Mouse (Mus musculus) midbrain, embryonic 14.5 days (tissue): ENCODE data around the gene Rpl37. TPM values are rescaled to one million over a fixed set of nuclear protein-coding genes. Genes with fewer than 3 reads are reported as not detected.

ENCODE experiments used
- ATAC-seq: fragments of 200-750 bp; cut with Nextera tagmentation; 2 replicates; pipeline ENCODE4 v1.8.0; 2017; ENCODE audit warnings: moderate number of reproducible peaks, moderate library complexity; ENCODE audit not compliant: low FRiP score, low TSS enrichment
- DNase-seq: peaks from one replicate; pipeline ENCODE4 v3.0.0-alpha.2; 2015
- H3K27ac ChIP-seq: fragments of 300-500 bp; sonication (generic); replicated peaks from 2 replicates; pipeline ENCODE4 v1.5.1; 2014; ENCODE audit warnings: mild to moderate bottlenecking, low read depth, low read length, moderate library complexity
- H3K27me3 ChIP-seq: fragments of 300-500 bp; sonication (generic); 2 replicates; pipeline ENCODE4 v1.6.1; 2014; ENCODE audit warnings: low read length, control low read depth, mixed read lengths; ENCODE audit not compliant: control insufficient read depth, insufficient read depth
- H3K36me3 ChIP-seq: fragments of 300-500 bp; sonication (generic); 2 replicates; pipeline ENCODE4 v1.6.1; 2014; ENCODE audit warnings: low read length, control low read depth; ENCODE audit not compliant: control insufficient read depth, insufficient read depth
- H3K4me1 ChIP-seq: fragments of 300-500 bp; sonication (generic); 2 replicates; pipeline ENCODE4 v1.6.1; 2014; ENCODE audit warnings: mild to moderate bottlenecking, antibody characterized with exemption, low read length, control low read depth; ENCODE audit not compliant: control insufficient read depth, insufficient read depth
- H3K4me2 ChIP-seq: fragments of 300-500 bp; sonication (generic); 2 replicates; pipeline ENCODE4 v1.6.1; 2014; ENCODE audit warnings: mild to moderate bottlenecking, low read length, moderate library complexity
- H3K4me3 ChIP-seq: fragments of 300-500 bp; sonication (generic); replicated peaks from 2 replicates; pipeline ENCODE4 v1.5.1; 2014; ENCODE audit warnings: low read depth, low read length
- H3K9ac ChIP-seq: fragments of 300-500 bp; sonication (generic); replicated peaks from 2 replicates; pipeline ENCODE4 v1.6.1; 2014; ENCODE audit warnings: mild to moderate bottlenecking, low read length, moderate library complexity
- H3K9me3 ChIP-seq: fragments of 300-500 bp; sonication (generic); 2 replicates; pipeline ENCODE4 v1.6.1; 2016; ENCODE audit warnings: low read length, control low read depth, mixed read lengths; ENCODE audit not compliant: control insufficient read depth
- WGBS: fragments of 180-500 bp; shearing (Covaris S2); extraction: QIAGEN DNeasy Blood & Tissue Kit; methylation state at CpG from one replicate; pipeline ENCODE4 v1.1.7; 2014; 5-methylcytosine and 5-hydroxymethylcytosine counted together
- polyA plus RNA-seq: library from polyadenylated mRNA; unstranded; fragments of >200 nt; fragmentation: Nextera tagmentation; extraction: Ambion mirVana; gene quantifications from 2 replicates; pipeline ENCODE4 v1.2.1, GENCODE M21; 2014

Rpl37 gene
- polyA plus RNA-seq, 1 experiment from 2014 or later = 446 TPM

- Histone ChIP-seq H3K27me3 (no peaks in the 10 kb centered on the region), H3K4me2 (no peak overlapping the region), H3K9me3 (no peaks in the 10 kb centered on the region), H3K9ac (no peak overlapping the region), H3K4me1 (no peaks in the 10 kb centered on the region), H3K27ac (no peak overlapping the region), H3K4me3 (no peak overlapping the region), H3K36me3 (no peaks in the 10 kb centered on the region)
- DNase-seq = no peak
- ATAC-seq = no peak
- WGBS = 93% methylated on average over 4 of the region's 4 CpGs
These were observed 14.1 kb upstream of the Rpl37 start for GRCm38 (mm10) chr15:5102312-5102711.

GRCm38 (mm10) chr15:5105891-5106290 is 10.6 kb upstream of the Rpl37 start:
- DNase-seq (no peak), ATAC-seq (no peak)
- H3K4me3 ChIP-seq = no peak overlapping the region
- H3K9me3 ChIP-seq = no peaks in the 10 kb centered on the region
- no peaks in the 10 kb centered on the region for H3K36me3 ChIP-seq
- H3K27me3 ChIP-seq = no peaks in the 10 kb centered on the region
- WGBS = 76% methylated on average over 6 of the region's 6 CpGs
- H3K4me1 ChIP-seq = no peaks in the 10 kb centered on the region
- no peak overlapping the region for H3K4me2 ChIP-seq
- H3K9ac ChIP-seq = no peak overlapping the region
- H3K27ac ChIP-seq = no peak overlapping the region

GRCm38 (mm10) chr15:5106293-5106692 is 10.2 kb upstream of the Rpl37 start:
- Histone ChIP-seq H3K9me3 (no peaks in the 10 kb centered on the region), H3K36me3 (no peaks in the 10 kb centered on the region), H3K9ac (no peak overlapping the region), H3K27me3 (no peaks in the 10 kb centered on the region), H3K27ac (no peak overlapping the region), H3K4me3 (no peak overlapping the region), H3K4me2 (no peak overlapping the region), H3K4me1 (no peaks in the 10 kb centered on the region)
- 53% methylated on average over 2 of the region's 2 CpGs for WGBS
- ATAC-seq = no peak
- peak; percentile 72 for DNase-seq

- no peaks in the 10 kb centered on the region for H3K36me3 ChIP-seq
- no peaks in the 10 kb centered on the region for H3K9me3 ChIP-seq
- no peak within 1 kb of the TSS for H3K27ac ChIP-seq
- H3K4me2 ChIP-seq = no peak within 1 kb of the TSS
- no peak within 1 kb of the TSS for H3K9ac ChIP-seq
- DNase-seq (no peak), ATAC-seq (no peak)
- no peaks in the 10 kb centered on the region for H3K4me1 ChIP-seq
- 78% methylated on average over 21 of the region's 21 CpGs for WGBS
- no peaks in the 10 kb centered on the region for H3K27me3 ChIP-seq
- H3K4me3 ChIP-seq = no peak within 1 kb of the TSS
These were observed 8.5 kb upstream of the Rpl37 start, which contains the start of gene Card6 for GRCm38 (mm10) chr15:5107686-5108654. Card6 (minus strand) TSS chr15:5108539.

- ATAC-seq = no peak
- no peak overlapping the region for H3K9ac ChIP-seq
- WGBS = 91% methylated on average over 3 of the region's 3 CpGs
These were observed 7.8 kb upstream of the Rpl37 start for GRCm38 (mm10) chr15:5108655-5109040.

GRCm38 (mm10) chr15:5112651-5113050 is 3.8 kb upstream of the Rpl37 start:
- no peak for ATAC-seq
- H3K9me3 ChIP-seq = no peaks in the 10 kb centered on the region
- H3K4me1 ChIP-seq = peaks cover 15% of the 10 kb centered on the region
- H3K4me2 ChIP-seq = no peak overlapping the region
- no peak overlapping the region for H3K4me3 ChIP-seq
- H3K27ac ChIP-seq = no peak overlapping the region
- no peak for DNase-seq
- H3K36me3 ChIP-seq = peaks cover 2% of the 10 kb centered on the region
- H3K27me3 ChIP-seq = no peaks in the 10 kb centered on the region
- WGBS = 92% methylated on average over 3 of the region's 3 CpGs
- H3K9ac ChIP-seq = no peak overlapping the region

More at GRCm38 (mm10) chr15:5108655-5109040, 7.8 kb upstream of the Rpl37 start:
- no peak for DNase-seq
- Histone ChIP-seq H3K27me3 (no peaks in the 10 kb centered on the region), H3K36me3 (no peaks in the 10 kb centered on the region), H3K27ac (no peak overlapping the region), H3K4me3 (no peak overlapping the region), H3K4me2 (no peak overlapping the region), H3K4me1 (no peaks in the 10 kb centered on the region), H3K9me3 (no peaks in the 10 kb centered on the region)

- Histone ChIP-seq H3K27me3 (no peaks in the 10 kb centered on the region), H3K27ac (no peak overlapping the region), H3K4me1 (peaks cover 19% of the 10 kb centered on the region), H3K9ac (peak overlapping the region; percentile 60; the same call in 1 of the 2 replicates), H3K36me3 (peaks cover 27% of the 10 kb centered on the region), H3K4me2 (peak overlapping the region; percentile 64), H3K4me3 (peak overlapping the region; percentile 89), H3K9me3 (no peaks in the 10 kb centered on the region)
- no peak for DNase-seq
- no peak for ATAC-seq
- 60% methylated on average over 8 of the region's 8 CpGs for WGBS
These were observed 1.3 kb upstream of the Rpl37 start for GRCm38 (mm10) chr15:5115173-5115572.

GRCm38 (mm10) chr15:5117031-5117601 is 671 bp downstream of the Rpl37 start:
- ATAC-seq = no peak
- Histone ChIP-seq H3K27me3 (no peaks in the 10 kb centered on the region), H3K36me3 (peaks cover 46% of the 10 kb centered on the region), H3K4me2 (peak overlapping the region; percentile 88), H3K27ac (peak overlapping the region; percentile 86), H3K9ac (peak overlapping the region; percentile 92), H3K9me3 (no peaks in the 10 kb centered on the region), H3K4me3 (peak overlapping the region; percentile 89), H3K4me1 (peaks cover 19% of the 10 kb centered on the region)
- no peak for DNase-seq
- WGBS = 3% methylated on average over 22 of the region's 22 CpGs
